Mouse (Mus musculus) heart, embryonic 11.5 days (tissue): ENCODE measurements around the gene Olig2. TPM values are rescaled to one million over a fixed set of nuclear protein-coding genes. Genes with fewer than 3 reads are reported as not detected.

Source experiments
- ATAC-seq: fragments of 200-750 bp; cut with Nextera tagmentation; replicated peaks from 2 replicates; pipeline ENCODE4 v1.8.0; 2017; ENCODE audit warnings: moderate library complexity; ENCODE audit not compliant: insufficient number of reproducible peaks, low FRiP score, low TSS enrichment
- H3K27ac ChIP-seq: fragments of 300-500 bp; sonication (generic); 2 replicates; pipeline ENCODE4 v1.5.1; 2014; ENCODE audit warnings: mild to moderate bottlenecking, low read depth, low read length
- H3K27me3 ChIP-seq: fragments of 300-500 bp; sonication (generic); 2 replicates; pipeline ENCODE4 v1.6.1; 2014; ENCODE audit warnings: mild to moderate bottlenecking, low read length, mixed read lengths; ENCODE audit not compliant: control insufficient read depth, insufficient read depth
- H3K36me3 ChIP-seq: fragments of 300-500 bp; sonication (generic); 2 replicates; pipeline ENCODE4 v1.6.1; 2014; ENCODE audit warnings: mild to moderate bottlenecking, low read length, moderate library complexity, mixed read lengths; ENCODE audit not compliant: control insufficient read depth, insufficient read depth
- H3K4me1 ChIP-seq: fragments of 300-500 bp; sonication (generic); 2 replicates; pipeline ENCODE4 v1.6.1; 2014; ENCODE audit warnings: low read length; ENCODE audit not compliant: control insufficient read depth, insufficient read depth
- H3K4me2 ChIP-seq: fragments of 300-500 bp; sonication (generic); 2 replicates; pipeline ENCODE4 v1.6.1; 2014; ENCODE audit warnings: mild to moderate bottlenecking, moderate library complexity
- H3K4me3 ChIP-seq: fragments of 300-500 bp; sonication (generic); 2 replicates; pipeline ENCODE4 v1.5.1; 2014; ENCODE audit warnings: low read depth, low read length
- H3K9ac ChIP-seq: fragments of 300-500 bp; sonication (generic); 2 replicates; pipeline ENCODE4 v1.6.1; 2014; ENCODE audit warnings: mild to moderate bottlenecking, low read depth, low read length, moderate library complexity
- H3K9me3 ChIP-seq: fragments of 300-500 bp; sonication (generic); replicated peaks from 2 replicates; pipeline ENCODE4 v1.6.1; 2016; ENCODE audit warnings: low read length; ENCODE audit not compliant: control insufficient read depth
- WGBS: fragments of 180-500 bp; shearing (Covaris S2); extraction: QIAGEN DNeasy Blood & Tissue Kit; methylation state at CpG from one replicate; pipeline ENCODE4 v1.1.7; 2014; ENCODE audit not compliant: insufficient replicate concordance; 5-methylcytosine and 5-hydroxymethylcytosine counted together
- polyA plus RNA-seq: library from polyadenylated mRNA; unstranded; fragments of >200 nt; fragmentation: Nextera tagmentation; extraction: Ambion mirVana; gene quantifications from 2 replicates; pipeline ENCODE4 v1.2.1, GENCODE M21; 2014

The Olig2 gene
- polyA plus RNA-seq, 1 experiment from 2014 or later: 0.06 TPM

DNA sequence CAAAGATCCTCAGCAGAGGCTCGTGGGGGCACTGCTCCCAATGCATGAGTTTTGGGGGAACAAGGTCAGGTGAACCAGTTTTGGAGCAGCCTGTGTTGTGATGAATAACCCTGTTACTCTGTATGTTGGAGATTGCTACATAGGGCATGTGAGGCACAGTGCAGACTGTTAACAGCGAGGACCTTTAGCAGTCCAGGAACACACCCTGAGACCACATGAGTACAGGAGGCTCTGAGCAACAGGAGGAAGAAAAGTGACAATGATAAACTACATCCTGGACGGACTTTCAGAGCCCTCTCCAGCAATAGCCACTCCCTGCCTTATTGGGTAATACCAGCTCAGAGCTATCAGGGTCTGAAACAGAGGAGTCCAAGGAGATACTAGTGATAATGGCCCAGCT is 33.7 kb downstream of the Olig2 start:
- no peak overlapping the region for H3K27ac ChIP-seq
- H3K9me3 ChIP-seq: no peaks in the 10 kb centered on the region
- WGBS: 51% methylated on average over 3 of the region's 3 CpGs
- peaks cover 39% of the 10 kb centered on the region for H3K27me3 ChIP-seq
- H3K4me1 ChIP-seq: no peaks in the 10 kb centered on the region
- no peaks in the 10 kb centered on the region for H3K36me3 ChIP-seq
- no peak overlapping the region for H3K4me2 ChIP-seq
- ATAC-seq: no peak
- no peak overlapping the region for H3K9ac ChIP-seq
- no peak overlapping the region for H3K4me3 ChIP-seq

DNA sequence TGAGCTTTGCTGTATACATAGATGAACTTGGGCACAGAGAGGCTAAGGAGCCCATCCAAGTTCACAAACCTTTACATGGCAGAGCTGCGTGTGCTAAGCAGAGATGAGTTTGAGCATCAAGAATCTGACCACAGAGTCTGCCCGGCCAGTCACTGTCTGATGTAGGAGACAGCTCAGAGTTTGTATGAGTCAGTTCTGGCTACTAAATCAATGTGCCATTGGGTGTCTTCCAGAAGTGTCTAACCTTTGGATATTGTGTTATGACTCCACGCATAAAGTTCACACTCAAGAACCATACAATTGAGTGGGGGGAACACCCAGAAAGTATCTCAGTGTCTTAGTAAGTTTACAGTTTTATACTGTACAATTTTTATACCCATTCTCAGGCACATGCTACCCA is 35.6 kb downstream of the Olig2 start:
- Histone ChIP-seq H3K27me3 (peaks cover 47% of the 10 kb centered on the region), H3K4me2 (no peak overlapping the region), H3K9ac (no peak overlapping the region), H3K27ac (no peak overlapping the region), H3K4me3 (no peak overlapping the region), H3K36me3 (no peaks in the 10 kb centered on the region), H3K4me1 (no peaks in the 10 kb centered on the region), H3K9me3 (no peaks in the 10 kb centered on the region)
- 75% methylated on average over 3 of the region's 3 CpGs for WGBS
- ATAC-seq: no peak

DNA sequence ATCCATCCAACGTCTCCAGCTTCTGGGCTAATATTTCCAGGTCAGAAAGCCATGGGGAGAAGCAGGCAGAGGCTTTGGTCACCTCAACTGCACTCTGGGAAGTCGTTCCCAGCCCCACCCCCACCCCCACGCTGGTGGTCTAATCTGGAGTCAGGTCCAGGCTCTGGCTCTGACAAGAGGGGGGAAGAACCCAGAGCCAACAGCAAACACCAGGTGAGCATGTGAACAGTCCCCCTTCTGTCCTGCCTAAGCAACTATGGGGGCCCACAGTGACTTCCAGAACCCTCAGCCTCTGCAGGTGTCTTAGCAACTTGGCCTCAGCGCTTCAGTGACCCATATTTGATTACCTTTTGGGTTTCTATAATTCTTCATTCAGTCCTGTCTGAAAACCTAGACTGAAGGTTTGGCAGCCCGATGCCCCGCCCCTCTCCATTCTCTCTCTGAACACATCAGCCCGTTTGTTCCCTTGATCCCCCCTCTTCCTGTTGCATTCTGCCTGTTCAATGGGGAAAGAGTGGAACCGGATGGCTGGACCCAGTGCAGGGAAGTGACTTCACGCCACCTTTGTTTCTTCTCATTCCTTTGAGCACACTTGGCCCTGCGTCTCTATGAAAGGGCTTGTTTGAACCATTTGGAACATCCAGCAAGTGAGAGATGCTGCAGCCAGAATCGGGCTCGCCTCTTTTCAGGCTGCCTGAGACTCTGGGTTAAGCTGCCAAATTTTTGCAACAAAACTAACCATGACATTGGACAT is 37.4 kb downstream of the Olig2 start:
- H3K4me1 ChIP-seq: no peaks in the 10 kb centered on the region
- H3K4me3 ChIP-seq: no peak overlapping the region
- H3K27ac ChIP-seq: no peak overlapping the region
- H3K9ac ChIP-seq: no peak overlapping the region
- no peak for ATAC-seq
- H3K4me2 ChIP-seq: no peak overlapping the region
- 37% methylated on average over 12 of the region's 12 CpGs for WGBS
- peaks cover 46% of the 10 kb centered on the region for H3K27me3 ChIP-seq
- H3K36me3 ChIP-seq: no peaks in the 10 kb centered on the region
- H3K9me3 ChIP-seq: no peaks in the 10 kb centered on the region

DNA sequence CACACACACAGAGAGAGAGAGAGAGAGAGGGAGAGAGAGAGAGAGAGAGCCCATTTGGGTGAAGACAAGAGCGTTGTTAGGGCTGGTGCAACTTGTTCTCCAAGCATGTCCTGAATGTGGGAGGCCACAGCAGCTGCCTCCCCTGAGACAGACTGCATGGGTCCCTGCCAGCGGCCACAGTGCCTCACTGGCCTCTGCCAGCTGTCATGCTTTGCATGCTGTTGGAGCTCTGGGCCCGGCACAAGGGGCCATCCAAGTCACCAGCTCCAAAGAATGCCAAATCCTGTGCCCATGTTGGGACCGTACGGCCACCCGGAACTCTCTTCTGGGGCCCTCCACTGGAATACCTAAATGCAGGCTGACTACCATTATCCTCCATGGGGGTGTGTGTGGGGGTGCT is 40.7 kb downstream of the Olig2 start:
- Histone ChIP-seq H3K9me3 (no peaks in the 10 kb centered on the region), H3K4me3 (no peak overlapping the region), H3K36me3 (no peaks in the 10 kb centered on the region), H3K4me1 (peaks cover 9% of the 10 kb centered on the region; the same call in 1 of the 2 replicates), H3K4me2 (no peak overlapping the region), H3K27me3 (peaks cover 64% of the 10 kb centered on the region), H3K27ac (no peak overlapping the region), H3K9ac (no peak overlapping the region)
- ATAC-seq: no peak
- 77% methylated on average over 6 of the region's 6 CpGs for WGBS

DNA sequence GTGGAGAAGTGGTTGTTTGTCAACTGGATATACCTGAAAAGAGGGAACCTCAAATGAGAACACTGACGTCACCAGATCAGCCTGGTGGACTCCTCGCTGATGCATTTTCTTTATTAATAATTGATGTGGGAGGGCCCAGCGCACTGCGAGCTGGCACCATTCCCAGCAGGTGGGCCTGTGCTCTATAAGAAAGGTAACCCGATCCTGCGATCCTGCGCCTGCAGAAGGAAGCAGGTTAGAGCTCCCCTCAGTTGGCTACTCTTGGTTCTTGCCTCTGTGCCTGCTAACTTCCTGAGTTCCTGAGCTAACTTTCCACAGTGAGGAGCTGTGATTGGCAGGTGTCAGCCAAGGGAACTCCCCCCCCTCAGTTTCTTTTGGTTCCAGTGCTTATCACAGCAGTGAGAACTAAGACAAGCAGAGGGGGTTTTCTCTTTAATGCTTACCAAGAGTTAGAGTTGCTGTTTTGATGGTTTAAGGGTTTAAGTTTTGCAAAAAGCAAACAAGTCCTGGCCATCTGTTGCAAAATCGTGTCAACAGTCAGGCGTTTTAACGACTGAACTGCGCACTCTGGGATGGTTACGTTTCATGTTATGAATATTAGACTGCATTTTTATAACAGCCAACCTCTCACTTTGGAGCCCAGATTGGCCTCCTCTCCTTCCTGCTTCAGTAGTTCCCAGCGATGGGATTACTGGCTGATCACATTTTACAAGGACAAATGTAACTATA is 43.6 kb downstream of the Olig2 start:
- 12% methylated on average over 13 of the region's 13 CpGs for WGBS
- Histone ChIP-seq H3K9ac (no peak overlapping the region), H3K27me3 (peaks cover 88% of the 10 kb centered on the region), H3K4me1 (peaks cover 9% of the 10 kb centered on the region; the same call in 1 of the 2 replicates), H3K27ac (no peak overlapping the region), H3K4me3 (peak overlapping the region; percentile 51; the same call in 1 of the 2 replicates), H3K36me3 (no peaks in the 10 kb centered on the region), H3K4me2 (peak overlapping the region; percentile 89), H3K9me3 (no peaks in the 10 kb centered on the region)
- no peak for ATAC-seq

DNA sequence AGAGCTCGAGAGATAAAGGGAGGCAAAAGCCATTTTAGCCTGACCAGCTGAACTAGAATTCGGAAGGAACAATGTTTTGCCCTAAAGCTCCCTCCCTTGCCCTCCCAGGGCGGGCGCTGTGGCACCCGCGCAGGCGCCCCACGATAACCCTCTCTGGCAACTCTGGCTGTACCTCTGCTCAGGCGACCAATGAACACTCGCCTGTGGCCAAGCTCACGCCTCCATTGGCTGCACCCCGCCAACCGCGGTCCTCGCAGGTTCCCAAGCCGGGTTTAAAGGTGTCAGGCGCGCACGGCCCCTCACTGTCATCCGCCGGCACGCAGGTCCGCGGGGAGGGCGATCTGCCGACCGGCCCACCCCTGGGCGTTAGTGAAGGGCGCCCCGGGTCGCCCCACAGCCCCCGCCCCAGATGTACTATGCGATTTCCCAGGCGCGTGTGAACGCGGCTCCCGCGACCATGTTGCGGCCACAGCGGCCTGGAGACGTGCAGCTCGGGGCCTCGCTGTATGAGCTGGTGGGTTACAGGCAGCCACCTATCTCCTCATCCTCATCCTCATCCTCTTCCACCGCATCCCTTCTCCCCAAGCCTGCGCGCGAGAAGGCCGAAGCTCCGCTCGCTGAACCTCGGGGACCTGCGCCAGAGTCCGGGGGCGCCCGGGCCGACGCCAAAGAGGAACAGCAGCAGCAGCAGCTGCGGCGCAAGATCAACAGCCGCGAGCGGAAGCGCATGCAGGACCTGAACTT is 44.4 kb downstream of the Olig2 start, which contains the start of gene Olig1:
Olig1 (plus strand) TSS at position 305 of the 744 bp plus-strand sequence.
- no peaks in the 10 kb centered on the region for H3K9me3 ChIP-seq
- ATAC-seq: peak; percentile 52; the same call in 1 of the 2 replicates
- peaks cover 9% of the 10 kb centered on the region; the same call in 1 of the 2 replicates for H3K4me1 ChIP-seq
- peaks cover 89% of the 10 kb centered on the region for H3K27me3 ChIP-seq
- no peak within 1 kb of the TSS for H3K9ac ChIP-seq
- H3K4me2 ChIP-seq: peak within 1 kb of the TSS; percentile 89
- 1% methylated on average over 64 of the region's 64 CpGs for WGBS
- H3K27ac ChIP-seq: no peak within 1 kb of the TSS
- H3K36me3 ChIP-seq: no peaks in the 10 kb centered on the region
- H3K4me3 ChIP-seq: peak within 1 kb of the TSS; percentile 51

DNA sequence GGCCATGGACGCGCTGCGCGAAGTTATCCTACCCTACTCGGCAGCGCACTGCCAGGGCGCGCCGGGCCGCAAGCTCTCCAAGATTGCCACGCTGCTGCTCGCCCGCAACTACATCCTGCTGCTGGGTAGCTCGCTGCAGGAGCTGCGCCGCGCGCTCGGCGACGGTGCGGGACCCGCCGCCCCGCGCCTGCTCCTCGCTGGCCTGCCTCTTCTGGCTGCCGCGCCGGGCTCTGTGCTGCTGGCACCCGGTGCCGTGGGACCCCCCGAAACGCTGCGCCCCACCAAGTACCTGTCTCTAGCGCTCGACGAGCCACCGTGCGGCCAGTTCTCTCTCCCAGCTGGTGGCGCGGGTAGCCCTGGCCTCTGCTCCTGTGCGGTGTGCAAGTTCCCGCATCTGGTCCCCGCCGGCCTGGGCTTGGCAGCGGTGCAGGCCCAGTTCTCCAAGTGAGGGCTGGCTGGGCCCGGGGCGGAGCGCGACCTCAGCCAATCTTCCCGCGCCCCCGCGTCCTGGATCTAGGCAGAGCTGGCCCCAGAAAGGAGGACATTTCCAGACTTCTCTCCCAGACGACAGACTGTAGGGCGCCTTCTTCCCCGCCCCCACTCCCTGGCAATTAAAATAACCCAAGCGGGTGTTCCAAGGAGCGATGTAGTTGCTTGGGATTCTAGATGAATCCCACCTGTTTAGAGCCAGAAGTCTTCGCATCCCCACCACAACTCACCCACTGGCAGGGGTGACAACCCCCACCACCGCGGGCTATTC is 45.1 kb downstream of the Olig2 start:
- H3K27me3 ChIP-seq: peaks cover 89% of the 10 kb centered on the region
- no peaks in the 10 kb centered on the region for H3K36me3 ChIP-seq
- peak overlapping the region; percentile 51 for H3K4me3 ChIP-seq
- H3K9ac ChIP-seq: no peak overlapping the region
- ATAC-seq: no peak
- under 1% methylated on average over 63 of the region's 63 CpGs for WGBS
- peaks cover 9% of the 10 kb centered on the region; the same call in 1 of the 2 replicates for H3K4me1 ChIP-seq
- no peaks in the 10 kb centered on the region for H3K9me3 ChIP-seq
- H3K4me2 ChIP-seq: peak overlapping the region; percentile 89
- H3K27ac ChIP-seq: no peak overlapping the region
